Mouse (Mus musculus): ENCODE data around the gene Rps7.

- no peak for TF ChIP-seq POLR2A (IDR thresholded peaks at IDR 0.05; ENCODE audit: extremely low read depth, insufficient read depth, low read length)
- TF ChIP-seq CTCF (IDR thresholded peaks at IDR 0.05; ENCODE audit: low read depth, low read length), result no peak
Measured at GRCm38 (mm10) chr12:28612391-28612790, 23.4 kb downstream of the Rps7 start.

Data from liver, adult 2 months (tissue).